Mouse (Mus musculus) limb, embryonic 13.5 days (tissue): ENCODE data around the gene Pgam5. TPM values are rescaled to one million over a fixed set of nuclear protein-coding genes. Genes with fewer than 3 reads are reported as not detected.

Experiments used
- ATAC-seq: fragments of 200-750 bp; cut with Nextera tagmentation; 2 replicates; pipeline ENCODE4 v1.8.0; 2017; ENCODE audit warnings: low read depth, moderate number of reproducible peaks, moderate TSS enrichment; ENCODE audit not compliant: low FRiP score
- H3K27ac ChIP-seq: fragments of 300-500 bp; sonication (generic); 2 replicates; pipeline ENCODE4 v1.5.1; 2015; ENCODE audit warnings: inconsistent platforms, mild to moderate bottlenecking, moderate library complexity
- H3K27me3 ChIP-seq: fragments of 300-500 bp; sonication (generic); 2 replicates; pipeline ENCODE4 v1.6.1; 2015; ENCODE audit warnings: mild to moderate bottlenecking, inconsistent platforms
- H3K36me3 ChIP-seq: fragments of 300-500 bp; sonication (generic); 2 replicates; pipeline ENCODE4 v1.6.1; 2015; ENCODE audit warnings: inconsistent platforms, mild to moderate bottlenecking, moderate library complexity
- H3K4me1 ChIP-seq: fragments of 300-500 bp; sonication (generic); 2 replicates; pipeline ENCODE4 v1.6.1; 2015; ENCODE audit warnings: inconsistent platforms
- H3K4me2 ChIP-seq: fragments of 300-500 bp; sonication (generic); replicated peaks from 2 replicates; pipeline ENCODE4 v1.6.1; 2015; ENCODE audit warnings: inconsistent platforms, mild to moderate bottlenecking, moderate library complexity
- H3K4me3 ChIP-seq: fragments of 300-500 bp; sonication (generic); 2 replicates; pipeline ENCODE4 v1.5.1; 2015; ENCODE audit warnings: moderate library complexity, mild to moderate bottlenecking, inconsistent platforms
- H3K9ac ChIP-seq: fragments of 300-500 bp; sonication (generic); 2 replicates; pipeline ENCODE4 v1.6.1; 2015; ENCODE audit warnings: mild to moderate bottlenecking, inconsistent platforms
- H3K9me3 ChIP-seq: fragments of 300-500 bp; sonication (generic); 2 replicates; pipeline ENCODE4 v1.6.1; 2016; ENCODE audit warnings: inconsistent platforms
- WGBS: fragments of 180-500 bp; shearing (Covaris S2); methylation state at CpG from one replicate; pipeline ENCODE4 v1.1.7; 2015; 5-methylcytosine and 5-hydroxymethylcytosine counted together
- polyA plus RNA-seq: library from polyadenylated mRNA; unstranded; fragments of >200 nt; fragmentation: Nextera tagmentation; extraction: Ambion mirVana; gene quantifications from 2 replicates; pipeline ENCODE4 v1.2.1, GENCODE M21; 2015

The Pgam5 gene
- polyA plus RNA-seq, 1 experiment from 2014 or later: 79.1 TPM

GRCm38 (mm10) chr5:110222757-110223156 lies 47.0 kb downstream of the Pgam5 start:
- no peak for ATAC-seq
- Histone ChIP-seq H3K27ac (no peak overlapping the region), H3K9ac (no peak overlapping the region), H3K4me1 (no peaks in the 10 kb centered on the region), H3K4me2 (no peak overlapping the region), H3K27me3 (no peaks in the 10 kb centered on the region), H3K9me3 (no peaks in the 10 kb centered on the region), H3K36me3 (peaks cover 84% of the 10 kb centered on the region), H3K4me3 (no peak overlapping the region)
- WGBS: 84% methylated on average over 6 of the region's 6 CpGs

DNA sequence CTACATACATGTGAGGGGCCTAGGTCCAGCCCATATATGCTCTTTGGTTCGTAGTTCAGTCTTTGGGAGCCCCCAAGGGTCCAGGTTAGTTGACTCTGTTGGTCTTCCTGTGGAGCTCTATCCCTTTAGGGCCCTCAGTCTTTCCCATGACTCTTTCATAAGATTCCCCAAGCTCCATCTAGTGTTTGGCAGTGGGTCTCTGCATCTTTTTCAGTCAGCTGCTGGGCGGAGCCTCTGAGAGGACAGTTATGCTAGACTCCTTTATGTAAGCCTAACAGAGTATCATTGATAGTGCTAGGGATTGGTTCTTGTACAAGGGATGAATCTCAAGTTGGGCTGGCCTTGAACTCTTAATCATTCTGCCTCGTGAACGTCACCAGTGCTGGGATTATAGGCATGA lies 49.4 kb downstream of the Pgam5 start:
- no peaks in the 10 kb centered on the region for H3K4me1 ChIP-seq
- 91% methylated on average over 4 of the region's 4 CpGs for WGBS
- H3K27ac ChIP-seq: no peak overlapping the region
- no peaks in the 10 kb centered on the region for H3K27me3 ChIP-seq
- H3K4me2 ChIP-seq: no peak overlapping the region
- H3K9ac ChIP-seq: no peak overlapping the region
- peaks cover 89% of the 10 kb centered on the region for H3K36me3 ChIP-seq
- ATAC-seq: no peak
- no peak overlapping the region for H3K4me3 ChIP-seq
- no peaks in the 10 kb centered on the region for H3K9me3 ChIP-seq

DNA sequence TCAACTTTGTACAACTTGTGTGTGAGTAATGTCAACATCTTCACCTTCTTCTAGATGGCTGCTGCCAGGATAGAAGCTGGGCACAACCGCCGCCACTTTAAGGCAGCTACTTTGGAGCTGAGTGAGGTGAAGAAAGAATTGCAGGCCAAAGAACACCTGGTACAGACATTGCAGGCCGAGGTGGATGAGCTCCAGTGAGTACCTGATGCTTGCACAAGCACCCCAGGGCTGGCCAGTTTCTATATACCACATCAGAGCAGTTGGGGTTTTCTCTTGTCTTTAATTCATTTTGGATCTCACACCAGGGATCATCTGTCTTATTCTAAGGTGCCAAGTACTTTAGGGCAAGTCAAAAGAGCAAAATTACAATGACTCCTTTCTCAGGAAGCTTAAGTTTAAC lies 52.9 kb downstream of the Pgam5 start:
- H3K9ac ChIP-seq: no peak overlapping the region
- 88% methylated on average over 3 of the region's 3 CpGs for WGBS
- no peak overlapping the region for H3K4me2 ChIP-seq
- H3K27ac ChIP-seq: no peak overlapping the region
- no peaks in the 10 kb centered on the region for H3K9me3 ChIP-seq
- no peaks in the 10 kb centered on the region for H3K27me3 ChIP-seq
- no peaks in the 10 kb centered on the region for H3K4me1 ChIP-seq
- no peak for ATAC-seq
- H3K36me3 ChIP-seq: peaks cover 99% of the 10 kb centered on the region
- no peak overlapping the region for H3K4me3 ChIP-seq

DNA sequence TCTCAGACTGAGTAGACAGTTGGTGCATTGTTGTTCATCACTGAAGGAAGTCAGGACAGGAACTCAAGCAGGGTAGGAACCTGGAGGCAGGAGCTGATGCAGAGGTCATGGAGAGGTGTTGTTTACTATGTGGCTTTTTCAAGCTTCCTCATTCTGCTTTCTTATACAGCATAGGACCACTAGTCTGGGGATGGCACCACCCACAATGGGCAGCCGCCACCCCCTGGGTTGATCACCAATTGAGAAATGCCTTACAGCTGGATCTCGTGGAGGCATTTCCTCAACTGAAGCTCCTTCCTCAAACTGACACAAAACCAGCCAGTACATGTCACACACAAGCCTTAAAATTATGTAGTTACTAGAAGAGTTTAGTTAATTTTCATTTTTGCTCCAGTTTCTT lies 58.4 kb downstream of the Pgam5 start:
- no peaks in the 10 kb centered on the region for H3K4me1 ChIP-seq
- H3K9me3 ChIP-seq: no peaks in the 10 kb centered on the region
- no peak overlapping the region for H3K9ac ChIP-seq
- H3K4me3 ChIP-seq: no peak overlapping the region
- peaks cover 96% of the 10 kb centered on the region for H3K36me3 ChIP-seq
- H3K4me2 ChIP-seq: no peak overlapping the region
- no peak for ATAC-seq
- no peak overlapping the region for H3K27ac ChIP-seq
- 81% methylated on average over 2 of the region's 2 CpGs for WGBS
- H3K27me3 ChIP-seq: no peaks in the 10 kb centered on the region

Other genes starting within 250 kb of the Pgam5 start
- 3.7 and 5.1 TPM in 2 replicates for gene Gm17655, start 197.4 kb downstream of the Pgam5 start, polyA plus RNA-seq
- gene Gm35315, start 175.5 kb downstream of the Pgam5 start, polyA plus RNA-seq: 1.0 and 1.1 TPM in 2 replicates
- gene Plcxd1, start 169.9 kb downstream of the Pgam5 start, polyA plus RNA-seq: 1.6 and 1.9 TPM in 2 replicates
- 33.6 and 33.7 TPM in 2 replicates for gene Gtpbp6, start 161.7 kb downstream of the Pgam5 start, polyA plus RNA-seq
- gene Zfp605, start 159.8 kb downstream of the Pgam5 start, polyA plus RNA-seq: 5.3 and 5.7 TPM in 2 replicates
- gene Chfr, start 134.1 kb downstream of the Pgam5 start, polyA plus RNA-seq: 30.1 and 32.3 TPM in 2 replicates
- 24.6 and 29.3 TPM in 2 replicates for gene Golga3, start 93.2 kb downstream of the Pgam5 start, polyA plus RNA-seq
- 28.7 and 34.1 TPM in 2 replicates for gene Ankle2, start 38.9 kb downstream of the Pgam5 start, polyA plus RNA-seq
- gene Pxmp2, start 16.3 kb upstream of the Pgam5 start, polyA plus RNA-seq: 8.0 and 9.7 TPM in 2 replicates
- gene Pole, start 16.4 kb upstream of the Pgam5 start, polyA plus RNA-seq: 31.5 and 32.8 TPM in 2 replicates
- gene P2rx2, start 73.3 kb upstream of the Pgam5 start, polyA plus RNA-seq: 0.92 TPM in 2 replicates
- gene Lrcol1, start 74.8 kb upstream of the Pgam5 start, polyA plus RNA-seq: not detected in 2 replicates
- gene Fbrsl1, start 178.6 kb upstream of the Pgam5 start, polyA plus RNA-seq: 16.0 and 17.3 TPM in 2 replicates